Mouse (Mus musculus): ENCODE data around the gene Yipf3. TPM values are rescaled to one million over a fixed set of nuclear protein-coding genes. Genes with fewer than 3 reads are reported as not detected.

Gene Yipf3
- total and polyA plus RNA-seq, 2 experiments, result 24.6 to 271 TPM

GRCm38 (mm10) chr17:46284653-46285052 is 36.8 kb downstream of the Yipf3 start:
- no peak for DNase-seq (ENCODE audit: extremely low read depth, low read depth, low spot score)
- H3K36me3 ChIP-seq (ENCODE audit: control insufficient read depth, insufficient read depth, low read length), result peaks cover 1% of the 10 kb centered on the region; the same call in 1 of the 2 replicates
- 70% methylated on average over 7 of the region's 7 CpGs for WGBS
- no peak overlapping the region for H3K4me3 ChIP-seq (ENCODE audit: insufficient read depth, low read depth, low read length)
- no peak overlapping the region for H3K27ac ChIP-seq (replicated peaks; ENCODE audit: insufficient read depth, low read depth, low read length)
- peaks cover 4% of the 10 kb centered on the region for H3K4me1 ChIP-seq (ENCODE audit: control insufficient read depth, insufficient read depth, low read length)
- TF ChIP-seq CTCF (IDR thresholded peaks at IDR 0.05; ENCODE audit: low read depth, low read length) (no peak), POLR2A (IDR thresholded peaks at IDR 0.05; ENCODE audit: extremely low read depth, insufficient read depth, low read length) (no peak)
- no peaks in the 10 kb centered on the region for H3K27me3 ChIP-seq (ENCODE audit: control insufficient read depth, insufficient read depth, low read length)
- no peak overlapping the region for H3K9ac ChIP-seq (ENCODE audit: low read depth, low read length)
- peaks cover 15% of the 10 kb centered on the region for H3K79me2 ChIP-seq (ENCODE audit: control insufficient read depth, insufficient read depth, low read length)

GRCm38 (mm10) chr17:46285407-46285806 is 37.5 kb downstream of the Yipf3 start:
- Histone ChIP-seq H3K27me3 (ENCODE audit: control insufficient read depth, insufficient read depth, low read length) (no peaks in the 10 kb centered on the region), H3K27ac (replicated peaks; ENCODE audit: insufficient read depth, low read depth, low read length) (no peak overlapping the region), H3K4me3 (ENCODE audit: insufficient read depth, low read depth, low read length) (no peak overlapping the region), H3K9ac (ENCODE audit: low read depth, low read length) (no peak overlapping the region), H3K36me3 (ENCODE audit: control insufficient read depth, insufficient read depth, low read length) (no peaks in the 10 kb centered on the region; the same call in 1 of the 2 replicates), H3K79me2 (ENCODE audit: control insufficient read depth, insufficient read depth, low read length) (peaks cover 15% of the 10 kb centered on the region), H3K4me1 (ENCODE audit: control insufficient read depth, insufficient read depth, low read length) (peaks cover 4% of the 10 kb centered on the region)
- TF ChIP-seq CTCF (IDR thresholded peaks at IDR 0.05; ENCODE audit: low read depth, low read length) (no peak), POLR2A (IDR thresholded peaks at IDR 0.05; ENCODE audit: extremely low read depth, insufficient read depth, low read length) (no peak)
- 51% methylated on average over 6 of the region's 6 CpGs for WGBS
- DNase-seq (ENCODE audit: extremely low read depth, low read depth, low spot score), result no peak

GRCm38 (mm10) chr17:46287678-46288095 is 39.8 kb downstream of the Yipf3 start:
- no peaks in the 10 kb centered on the region for H3K27me3 ChIP-seq (ENCODE audit: control insufficient read depth, insufficient read depth, low read length)
- TF ChIP-seq CTCF (IDR thresholded peaks at IDR 0.05; ENCODE audit: low read depth, low read length) (no peak), POLR2A (IDR thresholded peaks at IDR 0.05; ENCODE audit: extremely low read depth, insufficient read depth, low read length) (no peak)
- H3K4me1 ChIP-seq (ENCODE audit: control insufficient read depth, insufficient read depth, low read length), result no peaks in the 10 kb centered on the region
- H3K79me2 ChIP-seq (ENCODE audit: control insufficient read depth, insufficient read depth, low read length), result peaks cover 1% of the 10 kb centered on the region; the same call in 1 of the 2 replicates
- no peaks in the 10 kb centered on the region for H3K36me3 ChIP-seq (ENCODE audit: control insufficient read depth, insufficient read depth, low read length)
- 64% methylated on average over 11 of the region's 11 CpGs for WGBS
- H3K4me3 ChIP-seq (ENCODE audit: insufficient read depth, low read depth, low read length), result no peak overlapping the region
- H3K9ac ChIP-seq (ENCODE audit: low read depth, low read length), result no peak overlapping the region
- no peak for DNase-seq (ENCODE audit: extremely low read depth, low read depth, low spot score)
- no peak overlapping the region for H3K27ac ChIP-seq (replicated peaks; ENCODE audit: insufficient read depth, low read depth, low read length)

- H3K36me3 ChIP-seq (ENCODE audit: control insufficient read depth, insufficient read depth, low read length), result no peaks in the 10 kb centered on the region
- TF ChIP-seq POLR2A (IDR thresholded peaks at IDR 0.05; ENCODE audit: extremely low read depth, insufficient read depth, low read length) (no peak), CTCF (IDR thresholded peaks at IDR 0.05; ENCODE audit: low read depth, low read length) (no peak)
- no peaks in the 10 kb centered on the region for H3K79me2 ChIP-seq (ENCODE audit: control insufficient read depth, insufficient read depth, low read length)
- peaks cover 3% of the 10 kb centered on the region; the same call in 1 of the 2 replicates for H3K4me1 ChIP-seq (ENCODE audit: control insufficient read depth, insufficient read depth, low read length)
- no peak for DNase-seq (ENCODE audit: extremely low read depth, low read depth, low spot score)
- peaks cover 10% of the 10 kb centered on the region; the same call in 1 of the 2 replicates for H3K27me3 ChIP-seq (ENCODE audit: control insufficient read depth, insufficient read depth, low read length)
- H3K27ac ChIP-seq (replicated peaks; ENCODE audit: insufficient read depth, low read depth, low read length), result no peak overlapping the region
- 43% methylated on average over 6 of the region's 6 CpGs for WGBS
- H3K9ac ChIP-seq (ENCODE audit: low read depth, low read length), result no peak overlapping the region
- no peak overlapping the region for H3K4me3 ChIP-seq (ENCODE audit: insufficient read depth, low read depth, low read length)
Observed at GRCm38 (mm10) chr17:46296601-46297000, 48.7 kb downstream of the Yipf3 start.

- TF ChIP-seq CTCF (IDR thresholded peaks at IDR 0.05; ENCODE audit: low read depth, low read length) (no peak), POLR2A (IDR thresholded peaks at IDR 0.05; ENCODE audit: extremely low read depth, insufficient read depth, low read length) (no peak)
- H3K4me3 ChIP-seq (ENCODE audit: insufficient read depth, low read depth, low read length), result peak overlapping the region; percentile 55; the same call in 1 of the 2 replicates
- WGBS, result 15% methylated on average over 6 of the region's 6 CpGs
- H3K27me3 ChIP-seq (ENCODE audit: control insufficient read depth, insufficient read depth, low read length), result peaks cover 10% of the 10 kb centered on the region; the same call in 1 of the 2 replicates
- no peaks in the 10 kb centered on the region for H3K36me3 ChIP-seq (ENCODE audit: control insufficient read depth, insufficient read depth, low read length)
- H3K79me2 ChIP-seq (ENCODE audit: control insufficient read depth, insufficient read depth, low read length), result no peaks in the 10 kb centered on the region
- no peak overlapping the region for H3K9ac ChIP-seq (ENCODE audit: low read depth, low read length)
- DNase-seq (ENCODE audit: extremely low read depth, low read depth, low spot score), result no peak
- H3K27ac ChIP-seq (replicated peaks; ENCODE audit: insufficient read depth, low read depth, low read length), result no peak overlapping the region
- H3K4me1 ChIP-seq (ENCODE audit: control insufficient read depth, insufficient read depth, low read length), result peaks cover 3% of the 10 kb centered on the region; the same call in 1 of the 2 replicates
Observed at GRCm38 (mm10) chr17:46297028-46297363, 49.1 kb downstream of the Yipf3 start.

- 1% methylated on average over 83 of the region's 86 CpGs for WGBS
- TF ChIP-seq POLR2A (IDR thresholded peaks at IDR 0.05; ENCODE audit: extremely low read depth, insufficient read depth, low read length) (no peak), CTCF (IDR thresholded peaks at IDR 0.05; ENCODE audit: low read depth, low read length) (no peak)
- H3K9ac ChIP-seq (ENCODE audit: low read depth, low read length), result no peak within 1 kb of the TSS
- no peaks in the 10 kb centered on the region for H3K36me3 ChIP-seq (ENCODE audit: control insufficient read depth, insufficient read depth, low read length)
- H3K4me3 ChIP-seq (ENCODE audit: insufficient read depth, low read depth, low read length), result peak within 1 kb of the TSS; percentile 55; the same call in 1 of the 2 replicates
- H3K4me1 ChIP-seq (ENCODE audit: control insufficient read depth, insufficient read depth, low read length), result peaks cover 3% of the 10 kb centered on the region; the same call in 1 of the 2 replicates
- DNase-seq (ENCODE audit: extremely low read depth, low read depth, low spot score), result no peak
- no peak within 1 kb of the TSS for H3K27ac ChIP-seq (replicated peaks; ENCODE audit: insufficient read depth, low read depth, low read length)
- H3K27me3 ChIP-seq (ENCODE audit: control insufficient read depth, insufficient read depth, low read length), result peaks cover 10% of the 10 kb centered on the region; the same call in 1 of the 2 replicates
- no peaks in the 10 kb centered on the region for H3K79me2 ChIP-seq (ENCODE audit: control insufficient read depth, insufficient read depth, low read length)
Observed at GRCm38 (mm10) chr17:46297364-46298219, 49.7 kb downstream of the Yipf3 start, which contains the start of gene Dlk2. Dlk2 (plus strand) TSS chr17:46297421.
